Mouse (Mus musculus): ENCODE measurements at regions not wholly inside any gene's neighbourhood (a gene's known extent, or its start where the extent isn't known, plus 50 kb on each side); places are given as distances from the start of the nearest gene placed in this dataset.
"Not testable (repeated sequence)": the region's sequence is repeated elsewhere in the genome, so short reads cannot be mapped to it uniquely, and the experiment has no call there.

- in situ Hi-C loops (cut with MseI, MboI): not testable (repeated sequence)
Measured at GRCm38 (mm10) chr14:52726680-52727079, 231.1 kb upstream of the Olfr1507 start.

GRCm38 (mm10) chr14:52724988-52725387, 229.4 kb upstream of the Olfr1507 start:
- in situ Hi-C loops (cut with MseI, MboI): not testable (repeated sequence)

DNA sequence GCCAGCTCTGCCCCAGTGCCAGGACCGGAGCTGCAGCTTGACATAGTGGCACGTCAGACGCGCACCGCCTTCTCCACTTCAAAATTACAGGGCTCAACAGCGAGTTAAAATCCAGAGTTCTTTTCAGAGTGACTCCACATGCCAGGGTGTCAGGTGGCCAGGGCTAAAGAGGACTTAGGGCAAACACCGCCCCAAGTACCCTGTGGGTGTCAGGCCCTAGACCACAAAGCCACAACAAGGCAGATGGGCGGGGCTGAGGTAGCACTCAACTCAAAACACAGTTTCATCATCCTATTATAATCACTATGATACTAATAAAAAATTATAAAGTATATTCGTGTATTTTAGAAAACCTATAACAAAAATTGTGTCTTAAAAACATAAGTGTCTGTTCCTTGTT, 225.1 kb upstream of the Olfr1507 start:
- in situ Hi-C loops (cut with MseI, MboI): no loop called here

DNA sequence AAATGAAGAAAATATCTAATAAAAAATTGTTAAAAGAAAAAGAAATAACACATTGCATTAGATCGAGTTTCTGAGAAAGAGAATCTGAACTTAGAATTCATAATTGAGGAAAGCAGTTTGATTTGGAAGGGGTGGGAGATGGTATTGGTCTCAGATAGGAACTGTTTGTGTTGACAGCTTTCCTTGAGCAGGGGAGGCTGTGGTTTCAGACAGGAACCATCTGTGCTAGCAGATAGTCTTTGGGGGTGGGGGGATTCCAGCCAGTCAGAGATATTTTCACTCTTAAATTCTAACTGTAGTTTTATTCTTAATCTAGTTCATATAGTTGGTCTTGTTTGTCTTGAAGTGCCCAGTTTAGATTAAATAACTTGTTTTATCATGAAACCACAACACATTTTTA, 205.3 kb upstream of the Olfr1507 start:
- in situ Hi-C loops (cut with MseI, MboI): not testable (repeated sequence)

DNA sequence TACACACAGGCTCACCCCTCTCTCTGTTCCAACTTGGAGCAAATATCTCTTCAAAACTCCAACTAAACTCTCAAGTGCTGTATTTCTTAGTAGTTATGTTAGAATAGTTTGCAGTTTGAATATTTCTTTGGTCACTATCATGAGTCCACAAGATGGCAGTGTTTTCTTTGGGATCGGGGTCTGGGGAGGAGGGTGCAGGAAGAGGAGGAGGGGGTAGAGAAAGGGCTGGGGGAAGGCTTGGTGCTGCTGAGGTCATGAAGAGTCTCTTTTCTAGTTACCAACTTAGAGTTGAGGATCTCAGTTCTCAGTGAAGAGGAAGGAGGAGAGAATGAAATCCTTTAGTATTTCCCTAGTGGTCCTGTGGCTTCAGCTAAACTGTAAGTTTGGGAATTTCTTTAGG, 188.1 kb upstream of the Olfr1507 start:
- in situ Hi-C loops (cut with MseI, MboI): not testable (repeated sequence)

GRCm38 (mm10) chr14:52654355-52654754, 158.8 kb upstream of the Olfr1507 start:
- in situ Hi-C loops (cut with MseI, MboI): no loop called here

- in situ Hi-C loops (cut with MseI, MboI): no loop called here
Measured at GRCm38 (mm10) chr14:52638179-52638578, 142.6 kb upstream of the Olfr1507 start.

DNA sequence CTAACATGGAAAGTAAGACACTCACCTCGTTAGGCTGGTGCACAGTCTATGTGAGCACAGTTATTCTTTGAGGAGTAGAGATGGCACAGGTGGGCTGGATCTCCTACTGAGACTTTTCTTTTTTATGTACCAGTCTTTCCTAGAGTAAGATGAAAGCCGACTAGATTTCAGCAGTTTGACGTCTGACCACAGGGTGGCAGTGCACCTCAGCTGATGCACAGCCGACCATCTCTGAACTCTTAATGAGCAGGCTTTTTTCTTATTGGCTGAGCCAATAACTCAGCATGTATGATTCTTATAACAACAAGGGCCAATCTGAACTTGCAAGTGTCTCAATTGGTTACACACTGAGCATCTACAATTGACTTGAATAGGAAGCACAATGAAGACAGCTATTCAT, 126.6 kb upstream of the Olfr1507 start:
- in situ Hi-C loops (cut with MseI, MboI): no loop called here

DNA sequence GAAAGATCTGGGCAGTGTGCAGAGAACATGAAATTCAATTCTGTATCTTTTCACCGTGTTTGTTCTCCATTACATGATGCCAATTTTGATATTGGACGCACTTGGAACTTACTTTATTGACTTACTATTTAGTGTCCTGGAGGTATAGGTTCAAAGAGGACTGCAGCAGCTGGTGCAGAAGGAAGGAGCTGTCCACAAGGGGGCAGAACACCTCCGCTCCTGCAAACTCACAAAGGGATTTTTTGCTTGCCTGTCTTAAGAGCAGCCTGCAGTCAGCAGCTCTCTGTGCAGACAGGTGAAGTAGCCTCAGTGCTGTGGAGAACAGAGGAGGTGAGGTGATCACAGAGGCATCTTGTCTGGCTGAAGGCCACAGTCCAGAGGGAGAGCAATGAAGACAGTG, 84.8 kb upstream of the Olfr1507 start:
- in situ Hi-C loops (cut with MseI, MboI): no loop called here

DNA sequence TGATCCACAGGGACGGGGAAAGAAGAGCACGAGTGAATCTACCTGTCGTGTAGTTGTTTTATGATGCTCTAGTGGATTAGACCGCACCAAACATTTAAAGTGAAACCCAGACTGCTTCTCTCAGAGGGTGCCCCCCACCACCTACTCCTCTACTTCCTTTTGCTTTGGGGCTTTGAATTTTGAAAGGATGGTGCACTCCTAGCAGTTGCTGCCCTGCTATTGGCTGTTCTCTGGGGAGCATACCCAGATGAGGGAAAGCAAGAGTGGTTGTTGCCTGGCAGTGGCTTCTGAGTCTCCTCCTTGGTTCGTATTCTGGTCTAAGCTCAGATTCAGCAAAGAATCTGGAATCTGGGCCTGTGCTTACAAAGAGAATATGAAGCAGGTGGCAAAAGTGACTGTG, 71.4 kb upstream of the Olfr1507 start:
- in situ Hi-C loops (cut with MseI, MboI): no loop called here

- in situ Hi-C loops (cut with MseI, MboI): no loop called here
Measured at GRCm38 (mm10) chr14:52565606-52566005, 70.1 kb upstream of the Olfr1507 start.

GRCm38 (mm10) chr14:52556340-52556739, 60.8 kb upstream of the Olfr1507 start:
- in situ Hi-C loops (cut with MseI, MboI): not testable (repeated sequence)

GRCm38 (mm10) chr14:52553399-52553798, 57.9 kb upstream of the Olfr1507 start:
- in situ Hi-C loops (cut with MseI, MboI): no loop called here

GRCm38 (mm10) chr14:52547933-52548332, 52.4 kb upstream of the Olfr1507 start:
- in situ Hi-C loops (cut with MseI, MboI): no loop called here
